ENCODE assay signal across 8 mouse cellular contexts in the genomic region with DNA sequence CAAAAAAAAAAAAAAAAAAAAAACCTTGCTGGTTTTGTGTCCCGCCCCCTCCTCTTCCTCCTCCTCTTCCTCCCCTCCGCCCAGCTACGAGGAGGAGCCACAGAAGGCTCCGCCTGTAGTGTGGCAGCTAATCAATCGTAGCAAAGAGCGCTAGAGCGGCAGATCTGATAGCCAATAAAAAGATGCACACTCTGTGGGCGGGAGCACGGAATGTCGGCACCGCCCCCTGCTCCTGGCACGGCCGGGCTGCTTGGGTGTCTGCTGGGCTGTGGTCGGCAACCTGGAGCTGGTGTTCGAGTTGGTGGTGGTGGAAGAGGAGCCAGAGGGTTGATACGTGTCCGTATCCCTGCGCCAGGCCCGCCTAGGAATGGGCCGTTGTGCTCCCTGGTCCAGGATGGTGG. TPM values are rescaled to one million over a fixed set of nuclear protein-coding genes. Genes with fewer than 3 reads are reported as not detected.
A peak's percentile ranks its signal among the peaks of the same experiment; 100 is the strongest.
DNase-seq lines count a peak whose midpoint lies in the region; ATAC-seq and TF ChIP-seq lines count a peak whose summit lies in the region.

No protein-coding gene starts in this region.

- peaks cover 6% of the 10 kb centered on the region for H3K4me1 ChIP-seq in cortical plate, adult 2 months (ENCODE audit: control insufficient read depth, insufficient read depth, low read length)

- TF ChIP-seq POLR2A in cortical plate, adult 2 months (IDR thresholded peaks at IDR 0.05; ENCODE audit: extremely low read depth, insufficient read depth, low read length), result peak; percentile 86

- no peak for TF ChIP-seq CTCF in cortical plate, adult 2 months (IDR thresholded peaks at IDR 0.05; ENCODE audit: extremely low read depth, insufficient read depth, low read length)

- H3K27ac ChIP-seq in cortical plate, adult 2 months (ENCODE audit: insufficient read depth, low read length), result peak overlapping the region; percentile 26; the same call in 1 of the 2 replicates

- DNase-seq in gastrocnemius, adult 8-10 months (ENCODE audit: low spot score in 2 of 2), result peak; percentile 96
- DNase-seq in hindlimb bud, embryonic 11.5 days (ENCODE audit: extremely low spot score, low read depth, low spot score), result peak; percentile 97
- DNase-seq in left cerebral cortex, adult 9 months (ENCODE audit: low spot score in 2 of 2), result peak; percentile 95 to 99
- peak; percentile 93 for DNase-seq in right cerebral cortex, postnatal 14 days
- peak; percentile 96 to 97 for DNase-seq in urinary bladder, postnatal 36 days (ENCODE audit: low spot score in 2 of 2)

- H3K4me3 ChIP-seq in cortical plate, adult 2 months (ENCODE audit: insufficient read depth, low read length), result peak overlapping the region; percentile 66

- peak; percentile 64 for ATAC-seq in activated CD4-positive, CD25-positive, alpha-beta regulatory T cell, adult 4 months
- peak; percentile 57 for ATAC-seq in megakaryocyte progenitor cell, adult 5-6 weeks (replicated peaks; ENCODE audit: poor library complexity)

RNA-seq across cellular contexts. Expression of a gene that starts 0.4 kb away (rescaled TPM):
- 1 to 10 TPM; 3.7 TPM for polyA plus RNA-seq in activated CD4-positive, CD25-positive, alpha-beta regulatory T cell, adult 4 months (2017; shearing (Covaris generic))
- 7.8 and 8.5 TPM in 2 replicates for polyA plus RNA-seq in cortical plate, adult 2 months (2012; rRNA removed)
- total RNA-seq in gastrocnemius, adult 8-10 months (2022), result 1 to 10 TPM; 3.7 to 6.8 (median 5.6) TPM
- 14.7 and 14.9 TPM in 2 replicates for total RNA-seq in megakaryocyte progenitor cell, adult 5-6 weeks (2015)
- 1.1 and 3.4 TPM in 2 replicates for total RNA-seq in megakaryocyte progenitor cell, adult 5-6 weeks (2017)

RNA-seq across cellular contexts. Expression of a gene that starts 13.4 kb away (rescaled TPM):
- under 1 TPM in 1 of 2 experiments, not detected in 1; 0.11 TPM for polyA plus RNA-seq in activated CD4-positive, CD25-positive, alpha-beta regulatory T cell, adult 4 months (2017; shearing (Covaris generic))
- polyA plus RNA-seq in cortical plate, adult 2 months (2012; rRNA removed), result 0.45 and 0.52 TPM in 2 replicates
- total RNA-seq in gastrocnemius, adult 8-10 months (2022), result not detected
- total RNA-seq in megakaryocyte progenitor cell, adult 5-6 weeks (2015), result 0.15 TPM in 1 of 2 replicates, not detected in the other
- 0.04 TPM in 1 of 2 replicates, not detected in the other for total RNA-seq in megakaryocyte progenitor cell, adult 5-6 weeks (2017)

RNA-seq across cellular contexts. Expression of a gene that starts 50.1 kb away (rescaled TPM):
- polyA plus RNA-seq in activated CD4-positive, CD25-positive, alpha-beta regulatory T cell, adult 4 months (2017; shearing (Covaris generic)), result 100 to 1,000 TPM; 162 to 259 TPM
- 436 and 444 TPM in 2 replicates for polyA plus RNA-seq in cortical plate, adult 2 months (2012; rRNA removed)
- 100 to 1,000 TPM; 105 to 140 (median 115) TPM for total RNA-seq in gastrocnemius, adult 8-10 months (2022)
- total RNA-seq in megakaryocyte progenitor cell, adult 5-6 weeks (2015), result 69.2 and 72.0 TPM in 2 replicates
- 46.2 and 57.8 TPM in 2 replicates for total RNA-seq in megakaryocyte progenitor cell, adult 5-6 weeks (2017)

Comparison
In these comparisons a context has a peak if more than half of its experiments do, and no peak if none do; other contexts are left out.
1. Peak in every context shown above with its lines: DNase-seq, ATAC-seq, H3K4me3 ChIP-seq and H3K27ac ChIP-seq.